Mouse (Mus musculus) kidney, postnatal 0 days (tissue): ENCODE data around the gene Myo18b. TPM values are rescaled to one million over a fixed set of nuclear protein-coding genes. Genes with fewer than 3 reads are reported as not detected.
A peak's percentile ranks its signal among the peaks of the same experiment; 100 is the strongest.

Experiments
- ATAC-seq: fragments of 200-750 bp; cut with Nextera tagmentation; replicated peaks from 2 replicates; pipeline ENCODE4 v1.8.0; 2017; ENCODE audit warnings: low read depth, moderate number of reproducible peaks, moderate TSS enrichment, moderate library complexity; ENCODE audit not compliant: low FRiP score
- DNase-seq: peaks from one replicate; pipeline ENCODE4 v3.0.0-alpha.2; 2016; ENCODE audit warnings: low spot score
- H3K27ac ChIP-seq: fragments of 300-500 bp; sonication (generic); 2 replicates; pipeline ENCODE4 v1.5.1; 2014; ENCODE audit warnings: mild to moderate bottlenecking
- H3K27me3 ChIP-seq: fragments of 300-500 bp; sonication (generic); 2 replicates; pipeline ENCODE4 v1.6.1; 2014; ENCODE audit warnings: low read length, mixed read lengths; ENCODE audit not compliant: insufficient read depth
- H3K36me3 ChIP-seq: fragments of 300-500 bp; sonication (generic); 2 replicates; pipeline ENCODE4 v1.6.1; 2014; ENCODE audit warnings: low read length, mixed read lengths; ENCODE audit not compliant: insufficient read depth
- H3K4me1 ChIP-seq: fragments of 300-500 bp; sonication (generic); replicated peaks from 2 replicates; pipeline ENCODE4 v1.6.1; 2014; ENCODE audit warnings: antibody characterized with exemption, low read length, mixed read lengths; ENCODE audit not compliant: insufficient read depth
- H3K4me2 ChIP-seq: fragments of 300-500 bp; sonication (generic); 2 replicates; pipeline ENCODE4 v1.6.1; 2014; ENCODE audit warnings: mild to moderate bottlenecking, low read length, moderate library complexity, mixed read lengths
- H3K4me3 ChIP-seq: fragments of 300-500 bp; sonication (generic); replicated peaks from 2 replicates; pipeline ENCODE4 v1.5.1; 2014; ENCODE audit warnings: low read depth, low read length
- H3K9ac ChIP-seq: fragments of 300-500 bp; sonication (generic); 2 replicates; pipeline ENCODE4 v1.6.1; 2014; ENCODE audit warnings: low read depth, low read length
- H3K9me3 ChIP-seq: fragments of 300-500 bp; sonication (generic); replicated peaks from 2 replicates; pipeline ENCODE4 v1.6.1; 2016; ENCODE audit warnings: low read length, inconsistent platforms, mixed read lengths
- CTCF ChIP-seq: IDR thresholded peaks from 2 replicates; pipeline ENCODE4 v1.5.1; 2016; ENCODE audit warnings: antibody characterized with exemption, low read depth, mild to moderate bottlenecking, moderate library complexity
- WGBS: fragments of 180-500 bp; shearing (Covaris S2); extraction: QIAGEN DNeasy Blood & Tissue Kit; methylation state at CpG from one replicate; pipeline ENCODE4 v1.1.7; 2014; 5-methylcytosine and 5-hydroxymethylcytosine counted together
- polyA plus RNA-seq: library from polyadenylated mRNA; unstranded; fragments of >200 nt; fragmentation: Nextera tagmentation; extraction: Ambion mirVana; gene quantifications from 2 replicates; pipeline ENCODE4 v1.2.1, GENCODE M21; 2015

Gene Myo18b
- polyA plus RNA-seq, 1 experiment from 2014 or later: 0.13 TPM

GRCm38 (mm10) chr5:112781231-112781630 is 114.9 kb downstream of the Myo18b start:
- 91% methylated on average over 4 of the region's 4 CpGs for WGBS
- H3K27ac ChIP-seq: no peak overlapping the region
- TF ChIP-seq CTCF: no peak
- no peak overlapping the region for H3K4me3 ChIP-seq
- H3K27me3 ChIP-seq: no peaks in the 10 kb centered on the region
- H3K4me2 ChIP-seq: no peak overlapping the region
- no peaks in the 10 kb centered on the region for H3K9me3 ChIP-seq
- DNase-seq (no peak), ATAC-seq (no peak)
- H3K36me3 ChIP-seq: no peaks in the 10 kb centered on the region
- no peaks in the 10 kb centered on the region for H3K4me1 ChIP-seq
- H3K9ac ChIP-seq: no peak overlapping the region

GRCm38 (mm10) chr5:112780383-112780782 is 115.8 kb downstream of the Myo18b start:
- TF ChIP-seq CTCF: no peak
- Histone ChIP-seq H3K27ac (no peak overlapping the region), H3K36me3 (no peaks in the 10 kb centered on the region), H3K9ac (no peak overlapping the region), H3K4me1 (no peaks in the 10 kb centered on the region), H3K9me3 (no peaks in the 10 kb centered on the region), H3K27me3 (peaks cover 4% of the 10 kb centered on the region; the same call in 1 of the 2 replicates), H3K4me3 (no peak overlapping the region), H3K4me2 (no peak overlapping the region)
- 62% methylated on average over 5 of the region's 5 CpGs for WGBS
- no peak for ATAC-seq
- no peak for DNase-seq

GRCm38 (mm10) chr5:112776781-112777405 is 119.3 kb downstream of the Myo18b start:
- ATAC-seq (no peak), DNase-seq (no peak)
- no peaks in the 10 kb centered on the region for H3K9me3 ChIP-seq
- no peak overlapping the region for H3K4me2 ChIP-seq
- H3K4me3 ChIP-seq: no peak overlapping the region
- TF ChIP-seq CTCF: no peak
- H3K27ac ChIP-seq: no peak overlapping the region
- no peak overlapping the region for H3K9ac ChIP-seq
- peaks cover 6% of the 10 kb centered on the region; the same call in 1 of the 2 replicates for H3K27me3 ChIP-seq
- H3K4me1 ChIP-seq: no peaks in the 10 kb centered on the region
- 53% methylated on average over 15 of the region's 15 CpGs for whole genome bisulfite sequencing
- no peaks in the 10 kb centered on the region for H3K36me3 ChIP-seq

- 68% methylated on average over 4 of the region's 4 CpGs for WGBS
- TF ChIP-seq CTCF: no peak
Measured at GRCm38 (mm10) chr5:112773429-112773828, 122.7 kb downstream of the Myo18b start.

GRCm38 (mm10) chr5:112771376-112771901 is 124.7 kb downstream of the Myo18b start:
- no peak overlapping the region for H3K27ac ChIP-seq
- no peaks in the 10 kb centered on the region for H3K4me1 ChIP-seq
- 49% methylated on average over 6 of the region's 6 CpGs for WGBS
- no peak overlapping the region for H3K4me3 ChIP-seq
- H3K4me2 ChIP-seq: no peak overlapping the region
- DNase-seq: no peak
- H3K27me3 ChIP-seq: peaks cover 6% of the 10 kb centered on the region; the same call in 1 of the 2 replicates
- H3K36me3 ChIP-seq: no peaks in the 10 kb centered on the region
- no peak for TF ChIP-seq CTCF
- no peaks in the 10 kb centered on the region for H3K9me3 ChIP-seq
- no peak for ATAC-seq
- no peak overlapping the region for H3K9ac ChIP-seq

More at GRCm38 (mm10) chr5:112773429-112773828, 122.7 kb downstream of the Myo18b start:
- no peak for DNase-seq
- Histone ChIP-seq H3K9ac (no peak overlapping the region), H3K4me2 (no peak overlapping the region), H3K9me3 (no peaks in the 10 kb centered on the region), H3K27me3 (peaks cover 6% of the 10 kb centered on the region; the same call in 1 of the 2 replicates), H3K27ac (no peak overlapping the region), H3K4me1 (no peaks in the 10 kb centered on the region), H3K36me3 (no peaks in the 10 kb centered on the region), H3K4me3 (no peak overlapping the region)
- no peak for ATAC-seq

GRCm38 (mm10) chr5:112769721-112770119 is 126.4 kb downstream of the Myo18b start:
- Histone ChIP-seq H3K27ac (no peak overlapping the region), H3K9me3 (no peaks in the 10 kb centered on the region), H3K9ac (no peak overlapping the region), H3K4me2 (no peak overlapping the region), H3K4me3 (no peak overlapping the region), H3K4me1 (no peaks in the 10 kb centered on the region), H3K27me3 (0 out of 2 replicates have a peak, but pooled peaks cover 3% of the 10 kb centered on the region), H3K36me3 (no peaks in the 10 kb centered on the region)
- ATAC-seq: no peak; the same call in 1 of the 2 replicates
- TF ChIP-seq CTCF: no peak
- peak; percentile 36 for DNase-seq
- 9% methylated on average over 4 of the region's 4 CpGs for WGBS
